19 mouse cellular contexts compared by ENCODE assay signal in genomic region chr14:74831050-74831449, GRCm38 (mm10).
DNase-seq lines count a peak whose midpoint lies in the region; ATAC-seq and TF ChIP-seq lines count a peak whose summit lies in the region.
"Had no signal": no experiment of that assay in that cellular context is flagged by ENCODE, and none has a peak within 500 bp of the region (broad histone marks: within the 10 kb centered on the region; RNA-seq: fewer than 3 reads in every experiment).

No protein-coding gene starts in this region.

- H3K9ac ChIP-seq in hindbrain, postnatal 0 days (replicated peaks; ENCODE audit: low read length), result no peak overlapping the region
- H3K9ac ChIP-seq in hindbrain, embryonic 11.5 days (ENCODE audit: low read depth, low read length), result no peak overlapping the region
- no peak overlapping the region for H3K9ac ChIP-seq in neural tube, embryonic 15.5 days (replicated peaks)
- H3K9ac ChIP-seq: intestine, embryonic 15.5 days; liver, postnatal 0 days; stomach, embryonic 15.5 days had no signal

- H3K36me3 ChIP-seq in heart, embryonic 10.5 days, result no peaks in the 10 kb centered on the region
- H3K36me3 ChIP-seq in hindbrain, postnatal 0 days (ENCODE audit: insufficient read depth, low read length), result no peaks in the 10 kb centered on the region
- no peaks in the 10 kb centered on the region for H3K36me3 ChIP-seq in hindbrain, embryonic 11.5 days (ENCODE audit: control insufficient read depth, insufficient read depth, low read length)
- H3K36me3 ChIP-seq in neural tube, embryonic 15.5 days, result no peaks in the 10 kb centered on the region
- H3K36me3 ChIP-seq: intestine, embryonic 15.5 days; stomach, embryonic 15.5 days had no signal

- 72% methylated on average over 5 of the region's 5 CpGs for WGBS in heart, embryonic 10.5 days
- 73% methylated on average over 5 of the region's 5 CpGs for WGBS in hindbrain, postnatal 0 days
- 64% methylated on average over 5 of the region's 5 CpGs for WGBS in hindbrain, embryonic 11.5 days
- WGBS in neural tube, embryonic 15.5 days, result 74% methylated on average over 5 of the region's 5 CpGs

- H3K4me1 ChIP-seq in heart, embryonic 10.5 days, result peaks cover 44% of the 10 kb centered on the region
- no peaks in the 10 kb centered on the region for H3K4me1 ChIP-seq in hindbrain, postnatal 0 days (ENCODE audit: insufficient read depth, low read length)
- H3K4me1 ChIP-seq in hindbrain, embryonic 11.5 days (replicated peaks; ENCODE audit: control insufficient read depth, insufficient read depth, low read length), result no peaks in the 10 kb centered on the region
- H3K4me1 ChIP-seq in neural tube, embryonic 15.5 days, result peaks cover 6% of the 10 kb centered on the region
- H3K4me1 ChIP-seq: intestine, embryonic 15.5 days; stomach, embryonic 15.5 days had no signal

- no peak overlapping the region for H3K4me3 ChIP-seq in heart, embryonic 10.5 days
- H3K4me3 ChIP-seq in hindbrain, postnatal 0 days (ENCODE audit: low read length), result no peak overlapping the region
- H3K4me3 ChIP-seq in hindbrain, embryonic 11.5 days (ENCODE audit: low read depth, low read length), result no peak overlapping the region
- H3K4me3 ChIP-seq in neural tube, embryonic 15.5 days (replicated peaks), result no peak overlapping the region
- H3K4me3 ChIP-seq: intestine, embryonic 15.5 days; megakaryocyte, embryonic 14.5 days; stomach, embryonic 15.5 days had no signal

- H3K9me3 ChIP-seq in heart, embryonic 10.5 days, result no peaks in the 10 kb centered on the region
- H3K9me3 ChIP-seq in hindbrain, postnatal 0 days (ENCODE audit: low read length), result no peaks in the 10 kb centered on the region
- no peaks in the 10 kb centered on the region for H3K9me3 ChIP-seq in hindbrain, embryonic 11.5 days (ENCODE audit: control insufficient read depth, low read length)
- no peaks in the 10 kb centered on the region for H3K9me3 ChIP-seq in neural tube, embryonic 15.5 days (replicated peaks)
- H3K9me3 ChIP-seq: intestine, embryonic 15.5 days; megakaryocyte, embryonic 14.5 days; stomach, embryonic 15.5 days had no signal

- intact Hi-C loops in heart, postnatal 10 days (cut with DNase I), result no loop called here

- ATAC-seq in hindbrain, postnatal 0 days, result 0 out of 2 replicates have a peak, but pooled peaks have one; percentile 13
- ATAC-seq in hindbrain, embryonic 11.5 days (ENCODE audit: low FRiP score), result no peak
- no peak for ATAC-seq in neural tube, embryonic 15.5 days (ENCODE audit: low FRiP score)
- ATAC-seq: intestine, embryonic 15.5 days; liver, postnatal 0 days had no signal

- H3K27me3 ChIP-seq in heart, embryonic 10.5 days (ENCODE audit: insufficient read depth, poor library complexity, severe bottlenecking), result no peaks in the 10 kb centered on the region
- no peaks in the 10 kb centered on the region for H3K27me3 ChIP-seq in hindbrain, postnatal 0 days (ENCODE audit: insufficient read depth, low read length)
- H3K27me3 ChIP-seq in hindbrain, embryonic 11.5 days (ENCODE audit: control insufficient read depth, insufficient read depth, low read length), result no peaks in the 10 kb centered on the region
- no peaks in the 10 kb centered on the region for H3K27me3 ChIP-seq in neural tube, embryonic 15.5 days (replicated peaks)
- H3K27me3 ChIP-seq: intestine, embryonic 15.5 days; megakaryocyte, embryonic 14.5 days; stomach, embryonic 15.5 days had no signal

- H3K27ac ChIP-seq in heart, embryonic 10.5 days, result peak overlapping the region; percentile 67; the same call in 1 of the 2 replicates
- H3K27ac ChIP-seq in hindbrain, postnatal 0 days, result peak overlapping the region; percentile 32; the same call in 1 of the 2 replicates
- no peak overlapping the region for H3K27ac ChIP-seq in hindbrain, embryonic 11.5 days (ENCODE audit: low read depth, low read length)
- peak overlapping the region; percentile 28; the same call in 1 of the 2 replicates for H3K27ac ChIP-seq in neural tube, embryonic 15.5 days (replicated peaks)
- H3K27ac ChIP-seq: intestine, embryonic 15.5 days; stomach, embryonic 15.5 days had no signal

- TF ChIP-seq CTCF in hindbrain, postnatal 0 days (IDR thresholded peaks at IDR 0.05; ENCODE audit: low read depth), result no peak

- H3K4me2 ChIP-seq in hindbrain, postnatal 0 days (ENCODE audit: low read depth, low read length), result no peak overlapping the region
- H3K4me2 ChIP-seq in hindbrain, embryonic 11.5 days (replicated peaks; ENCODE audit: low read depth, low read length), result no peak overlapping the region
- H3K4me2 ChIP-seq in neural tube, embryonic 15.5 days, result no peak overlapping the region
- H3K4me2 ChIP-seq: intestine, embryonic 15.5 days; stomach, embryonic 15.5 days had no signal

- DNase-seq in heart, embryonic 10.5 days (ENCODE audit: low spot score), result no peak
- DNase-seq in heart, postnatal 10 days, result no peak
- DNase-seq in hindbrain, postnatal 0 days (ENCODE audit: low spot score), result no peak
- no peak for DNase-seq in hindbrain, embryonic 11.5 days (ENCODE audit: low spot score)
- no peak for DNase-seq in neural tube, embryonic 10.5 days (ENCODE audit: extremely low spot score, low spot score)
- DNase-seq in adipocyte (ENCODE audit: low spot score), result no peak
- DNase-seq: adrenal gland, postnatal 14 days; B cell, adult 2 months; cerebellum, adult 11-12 months; cerebellum, postnatal 25 days; gastrocnemius, postnatal 25 days; kidney, postnatal 4 days; liver; liver, postnatal 0 days; lung, postnatal 14 days had no signal
